ENCODE assay signal across 15 mouse cellular contexts in the genomic region with DNA sequence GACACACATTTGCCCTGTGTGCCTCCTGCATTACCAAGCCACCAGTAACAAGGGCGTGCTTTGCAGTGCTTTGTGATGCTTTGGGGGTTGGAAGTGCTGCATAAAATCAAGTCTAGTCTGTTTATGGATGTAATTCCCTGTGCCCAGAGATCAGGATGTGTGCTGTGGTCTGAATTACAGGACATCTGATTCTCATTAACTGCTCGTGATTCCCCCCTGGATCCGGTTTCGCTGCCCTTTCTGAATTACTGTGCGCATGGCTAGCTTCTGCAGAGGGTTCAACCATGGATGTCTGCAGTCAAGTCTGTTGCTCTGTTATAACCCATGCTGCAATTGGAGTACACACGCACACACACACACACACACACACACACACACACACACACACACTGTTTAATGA. TPM values are rescaled to one million over a fixed set of nuclear protein-coding genes. Genes with fewer than 3 reads are reported as not detected.
DNase-seq lines count a peak whose midpoint lies in the region; ATAC-seq and TF ChIP-seq lines count a peak whose summit lies in the region.
"Had no signal": no experiment of that assay in that cellular context is flagged by ENCODE, and none has a peak within 500 bp of the region (broad histone marks: within the 10 kb centered on the region; RNA-seq: fewer than 3 reads in every experiment).

No protein-coding gene starts in this region.

- no peak overlapping the region for H3K4me3 ChIP-seq in hindbrain, embryonic 10.5 days
- H3K4me3 ChIP-seq in hindbrain, postnatal 0 days (ENCODE audit: low read length), result no peak overlapping the region
- H3K4me3 ChIP-seq in limb, embryonic 12.5 days (replicated peaks), result no peak overlapping the region
- H3K4me3 ChIP-seq: forebrain, embryonic 15.5 days had no signal

- H3K9ac ChIP-seq in hindbrain, postnatal 0 days (replicated peaks; ENCODE audit: low read length), result no peak overlapping the region
- H3K9ac ChIP-seq in limb, embryonic 12.5 days (replicated peaks), result no peak overlapping the region
- H3K9ac ChIP-seq: forebrain, embryonic 15.5 days had no signal

- no peak overlapping the region for H3K4me2 ChIP-seq in hindbrain, postnatal 0 days (ENCODE audit: low read depth, low read length)
- peak overlapping the region; percentile 11 for H3K4me2 ChIP-seq in limb, embryonic 12.5 days
- H3K4me2 ChIP-seq: forebrain, embryonic 15.5 days; liver, embryonic 11.5 days had no signal

- H3K36me3 ChIP-seq in hindbrain, embryonic 10.5 days, result no peaks in the 10 kb centered on the region
- H3K36me3 ChIP-seq in hindbrain, postnatal 0 days (ENCODE audit: insufficient read depth, low read length), result no peaks in the 10 kb centered on the region
- H3K36me3 ChIP-seq in limb, embryonic 12.5 days, result no peaks in the 10 kb centered on the region
- H3K36me3 ChIP-seq: forebrain, embryonic 15.5 days had no signal

- ATAC-seq in hindbrain, postnatal 0 days, result no peak
- peak; percentile 59; the same call in 1 of the 2 replicates for ATAC-seq in limb, embryonic 12.5 days (ENCODE audit: insufficient number of reproducible peaks, insufficient read depth, low FRiP score, low TSS enrichment, low read depth)
- ATAC-seq in erythroid progenitor cell, adult 5-6 weeks (replicated peaks; ENCODE audit: low FRiP score, poor library complexity, severe bottlenecking), result no peak
- ATAC-seq: forebrain, embryonic 15.5 days; intestine, embryonic 16.5 days had no signal

- H3K4me1 ChIP-seq in hindbrain, embryonic 10.5 days (replicated peaks), result peaks cover 5% of the 10 kb centered on the region; the same call in 1 of the 2 replicates
- H3K4me1 ChIP-seq in hindbrain, postnatal 0 days (ENCODE audit: insufficient read depth, low read length), result no peaks in the 10 kb centered on the region
- peaks cover 18% of the 10 kb centered on the region for H3K4me1 ChIP-seq in limb, embryonic 12.5 days (replicated peaks)
- H3K4me1 ChIP-seq: forebrain, embryonic 15.5 days had no signal

- no peaks in the 10 kb centered on the region for H3K27me3 ChIP-seq in hindbrain, embryonic 10.5 days (ENCODE audit: insufficient read depth, poor library complexity, severe bottlenecking)
- H3K27me3 ChIP-seq in hindbrain, postnatal 0 days (ENCODE audit: insufficient read depth, low read length), result no peaks in the 10 kb centered on the region
- no peaks in the 10 kb centered on the region for H3K27me3 ChIP-seq in limb, embryonic 12.5 days
- H3K27me3 ChIP-seq: forebrain, embryonic 15.5 days had no signal

- TF ChIP-seq CTCF in hindbrain, postnatal 0 days (IDR thresholded peaks at IDR 0.05; ENCODE audit: low read depth), result no peak

- H3K9me3 ChIP-seq in hindbrain, embryonic 10.5 days, result no peaks in the 10 kb centered on the region
- H3K9me3 ChIP-seq in hindbrain, postnatal 0 days (ENCODE audit: low read length), result no peaks in the 10 kb centered on the region
- H3K9me3 ChIP-seq in limb, embryonic 12.5 days, result no peaks in the 10 kb centered on the region
- H3K9me3 ChIP-seq: forebrain, embryonic 15.5 days had no signal

- no peak overlapping the region for H3K27ac ChIP-seq in hindbrain, embryonic 10.5 days
- H3K27ac ChIP-seq in hindbrain, postnatal 0 days, result no peak overlapping the region
- peak overlapping the region; percentile 73 for H3K27ac ChIP-seq in limb, embryonic 12.5 days
- H3K27ac ChIP-seq: forebrain, embryonic 15.5 days had no signal

- WGBS in hindbrain, embryonic 10.5 days, result 57% methylated on average over 6 of the region's 6 CpGs
- 53% methylated on average over 6 of the region's 6 CpGs for WGBS in hindbrain, postnatal 0 days
- WGBS in limb, embryonic 12.5 days, result 10% methylated on average over 6 of the region's 6 CpGs

- DNase-seq in hindbrain, embryonic 10.5 days (ENCODE audit: low spot score), result peak; percentile 53
- no peak for DNase-seq in hindbrain, postnatal 0 days (ENCODE audit: low spot score)
- peak; percentile 63 for DNase-seq in 3T3-L1 (ENCODE audit: low read depth, low spot score)
- peak; percentile 48 for DNase-seq in embryo, embryonic 11.5 days (ENCODE audit: low read depth, low spot score)
- DNase-seq in right cerebral cortex, adult 2 months (ENCODE audit: low spot score in 2 of 2), result no peak
- no peak for DNase-seq in frontal cortex, adult 2 months (ENCODE audit: extremely low spot score in 1 of 2, low spot score in 1 of 2)
- DNase-seq: cerebellum, postnatal 25 days; heart, postnatal 14 days had no signal

RNA-seq across cellular contexts. Expression of a gene that starts 52.5 kb away (rescaled TPM):
- polyA plus RNA-seq in hindbrain, embryonic 10.5 days (2016; fragmentation: Nextera tagmentation; extraction: Ambion mirVana), result 19.3 and 25.0 TPM in 2 replicates
- 36.9 and 44.5 TPM in 2 replicates for total RNA-seq in hindbrain, postnatal 0 days (2014; rRNA removed)
- polyA plus RNA-seq in hindbrain, postnatal 0 days (2015; fragmentation: Nextera tagmentation; extraction: Ambion mirVana), result 21.4 and 23.0 TPM in 2 replicates
- 17.1 and 18.5 TPM in 2 replicates for polyA plus RNA-seq in limb, embryonic 12.5 days (2016; fragmentation: Nextera tagmentation; extraction: Ambion mirVana)
- polyA plus RNA-seq in frontal cortex, adult 2 months (2012; rRNA removed), result 54.3 and 56.4 TPM in 2 replicates
- not detected in 2 replicates for total RNA-seq in erythroid progenitor cell, adult 5-6 weeks (2015; ENCODE audit: low replicate concordance)
- total RNA-seq in erythroid progenitor cell, adult 5-6 weeks (2017; ENCODE audit: low replicate concordance), result not detected in 2 replicates
- total RNA-seq: MEL; monocyte, adult 5-6 weeks had no signal

Comparison
In these comparisons a context has a peak if more than half of its experiments do, and no peak if none do; other contexts are left out.
1. DNase-seq: peak in hindbrain, embryonic 10.5 days (single experiment), 3T3-L1 (single experiment) and embryo, embryonic 11.5 days (single experiment); none in hindbrain, postnatal 0 days (single experiment), right cerebral cortex, adult 2 months (0 of 2) and frontal cortex, adult 2 months (0 of 2).